ENCODE assay signal across 8 mouse cellular contexts in the genomic region with DNA sequence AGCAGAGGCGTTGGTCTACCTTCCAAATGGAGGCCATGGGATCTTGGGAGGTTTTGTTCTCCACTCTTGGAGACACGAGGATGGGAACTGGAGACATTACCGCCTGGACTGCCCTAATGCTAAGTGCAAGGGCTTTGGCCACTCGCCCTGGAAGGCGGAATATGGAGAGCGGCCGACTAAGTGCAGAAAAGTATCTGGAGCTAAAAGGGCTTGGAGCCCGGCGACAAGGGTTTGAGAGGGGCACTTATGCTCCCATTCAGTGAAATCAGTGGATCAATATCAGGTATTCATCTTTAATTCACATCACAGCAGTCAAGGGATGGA. TPM values are rescaled to one million over a fixed set of nuclear protein-coding genes. Genes with fewer than 3 reads are reported as not detected.
DNase-seq lines count a peak whose midpoint lies in the region; ATAC-seq and TF ChIP-seq lines count a peak whose summit lies in the region.

No protein-coding gene starts in this region.

- peak overlapping the region; percentile 83 for H3ac ChIP-seq in C2C12 (ENCODE audit: control insufficient read depth, insufficient read length, low read depth)

- peak overlapping the region; percentile 83 for H3K4me2 ChIP-seq in forebrain, embryonic 12.5 days
- peak overlapping the region; percentile 99 for H3K4me2 ChIP-seq in liver, embryonic 14.5 days (ENCODE audit: low read depth)

- H3K36me3 ChIP-seq in heart, adult 2 months (ENCODE audit: control insufficient read depth, insufficient read depth, low read length): peaks cover 4% of the 10 kb centered on the region; the same call in 1 of the 2 replicates
- peaks cover 27% of the 10 kb centered on the region for H3K36me3 ChIP-seq in C2C12 (ENCODE audit: control insufficient read depth, insufficient read depth)
- H3K36me3 ChIP-seq in forebrain, embryonic 12.5 days (replicated peaks): peaks cover 37% of the 10 kb centered on the region
- peaks cover 28% of the 10 kb centered on the region for H3K36me3 ChIP-seq in liver, embryonic 14.5 days (replicated peaks; ENCODE audit: control insufficient read depth, insufficient read depth, low read depth)

- no peak for TF ChIP-seq POLR2A in heart, adult 2 months (IDR thresholded peaks at IDR 0.05; ENCODE audit: insufficient read depth, low read depth, low read length)

- peaks cover 3% of the 10 kb centered on the region for H3K4me1 ChIP-seq in heart, adult 2 months (ENCODE audit: control insufficient read depth, insufficient read depth, low read length)
- peaks cover 40% of the 10 kb centered on the region for H3K4me1 ChIP-seq in forebrain, embryonic 12.5 days
- H3K4me1 ChIP-seq in liver, embryonic 14.5 days (replicated peaks; ENCODE audit: control insufficient read depth in 2 of 2, insufficient read depth in 2 of 2, low read length in 1 of 2): peaks cover 10 to 24% of the 10 kb centered on the region in 2 experiments

- no peak for TF ChIP-seq CTCF in heart, adult 2 months (IDR thresholded peaks at IDR 0.05)
- TF ChIP-seq CTCF in C2C12 (IDR thresholded peaks at IDR 0.05; ENCODE audit: control insufficient read depth, insufficient read depth, insufficient read length): no peak
- no peak for TF ChIP-seq CTCF in liver, embryonic 14.5 days (IDR thresholded peaks at IDR 0.05; ENCODE audit: low read depth)

- H3K9me3 ChIP-seq in forebrain, embryonic 12.5 days: no peaks in the 10 kb centered on the region
- no peaks in the 10 kb centered on the region for H3K9me3 ChIP-seq in liver, embryonic 14.5 days (ENCODE audit: control insufficient read depth, low read length)

- H3K79me2 ChIP-seq in heart, adult 2 months (replicated peaks; ENCODE audit: control insufficient read depth, insufficient read depth, low read length): no peaks in the 10 kb centered on the region
- H3K79me2 ChIP-seq in C2C12 (ENCODE audit: control insufficient read depth, insufficient read depth): peaks cover 31% of the 10 kb centered on the region

- peak overlapping the region; percentile 88 for H3K9ac ChIP-seq in heart, adult 2 months (ENCODE audit: low read depth, low read length)
- peak overlapping the region; percentile 94 for H3K9ac ChIP-seq in forebrain, embryonic 12.5 days
- peak overlapping the region; percentile 85 for H3K9ac ChIP-seq in liver, embryonic 14.5 days (replicated peaks)

- ATAC-seq in forebrain, embryonic 12.5 days (ENCODE audit: low FRiP score): no peak
- no peak for ATAC-seq in liver, embryonic 14.5 days (ENCODE audit: insufficient read depth)
- no peak for ATAC-seq in monocyte, adult 5-6 weeks (replicated peaks; ENCODE audit: insufficient number of reproducible peaks, low FRiP score, low TSS enrichment, poor library complexity, severe bottlenecking)

- TF ChIP-seq EP300 in heart, adult 2 months (IDR thresholded peaks at IDR 0.05; ENCODE audit: insufficient read depth, low read depth, low read length): no peak
- no peak for TF ChIP-seq EP300 in liver, embryonic 14.5 days (IDR thresholded peaks at IDR 0.05; ENCODE audit: low read depth)

- DNase-seq in heart, adult 2 months: no peak
- no peak for DNase-seq in heart, postnatal 36 days
- DNase-seq in liver, embryonic 14.5 days (ENCODE audit: low read depth in 3 of 3, low spot score in 3 of 3): no peak
- DNase-seq in frontal cortex, postnatal 14 days (ENCODE audit: low spot score in 2 of 2): no peak
- no peak for DNase-seq in embryo, embryonic 10 days (ENCODE audit: low spot score)

- no peaks in the 10 kb centered on the region for H3K27me3 ChIP-seq in heart, adult 2 months (ENCODE audit: control insufficient read depth, insufficient read depth, low read length)
- H3K27me3 ChIP-seq in C2C12 (ENCODE audit: control insufficient read depth, insufficient read depth, insufficient read length): no peaks in the 10 kb centered on the region
- no peaks in the 10 kb centered on the region for H3K27me3 ChIP-seq in forebrain, embryonic 12.5 days
- no peaks in the 10 kb centered on the region for H3K27me3 ChIP-seq in liver, embryonic 14.5 days (ENCODE audit: control insufficient read depth, insufficient read depth, low read length)

- under 1% methylated on average over 9 of the region's 9 CpGs for WGBS in heart, adult 2 months
- 1% methylated on average over 9 of the region's 9 CpGs for WGBS in forebrain, embryonic 12.5 days
- WGBS in liver, embryonic 14.5 days (ENCODE audit: insufficient replicate concordance): 2% methylated on average over 9 of the region's 9 CpGs

- H3K27ac ChIP-seq in heart, adult 2 months: peak overlapping the region; percentile 94
- peak overlapping the region; percentile 96 for H3K27ac ChIP-seq in forebrain, embryonic 12.5 days
- peak overlapping the region; percentile 83 for H3K27ac ChIP-seq in liver, embryonic 14.5 days

- intact Hi-C loops in heart, adult 2 months (cut with DNase I): loop anchor here (10.0 kb wide), 1 partner anchor 642 kb away; the partner anchor contains the start of gene Tmem115
- intact Hi-C loops in heart, postnatal 36 days (cut with DNase I): loop anchor here (10.0 kb wide), 1 partner anchor 642 kb away; the partner anchor contains the start of gene Tmem115

- H3K79me3 ChIP-seq in C2C12 (ENCODE audit: low read depth): peaks cover 24% of the 10 kb centered on the region

- peak overlapping the region; percentile 93 for H3K4me3 ChIP-seq in heart, adult 2 months
- H3K4me3 ChIP-seq in C2C12 (ENCODE audit: insufficient read depth, poor library complexity, severe bottlenecking): peak overlapping the region; percentile 39
- H3K4me3 ChIP-seq in forebrain, embryonic 12.5 days (replicated peaks): peak overlapping the region; percentile 90
- peak overlapping the region; percentile 84 to 86 for H3K4me3 ChIP-seq in liver, embryonic 14.5 days (ENCODE audit: insufficient read depth in 1 of 2, low read depth in 2 of 2, low read length in 2 of 2)

TF ChIP-seq in C2C12, 6 proteins besides CTCF, POLR2A, EP300 and RAD21:
- TF ChIP-seq MYOG (IDR thresholded peaks at IDR 0.05; ENCODE audit: control insufficient read depth, extremely low read depth, insufficient read length) (no peak), MYOD1 (IDR thresholded peaks at IDR 0.05; ENCODE audit: control insufficient read depth, insufficient read length, low read depth) (no peak), FOSL1 (IDR thresholded peaks at IDR 0.05; ENCODE audit: insufficient read depth, low read length, poor library complexity, severe bottlenecking) (no peak), CEBPB (IDR thresholded peaks at IDR 0.05; ENCODE audit: low read depth) (no peak), MAX (IDR thresholded peaks at IDR 0.05) (no peak), USF1 (IDR thresholded peaks at IDR 0.05; ENCODE audit: low read depth) (no peak)

RNA-seq across cellular contexts. Expression of gene Manf, which starts 0.7 kb away (rescaled TPM):
- 100 to 1,000 TPM; 178 to 202 TPM for total RNA-seq in heart, adult 2 months (2021)
- polyA plus RNA-seq in heart, adult 2 months (2012; rRNA removed): 10.1 and 27.3 TPM in 2 replicates
- 100 to 1,000 TPM in 1 of 2 experiments, 10 to 100 TPM in 1; 99.1 to 164 TPM for total RNA-seq in heart, postnatal 36 days (2021)
- 516 TPM for polyA plus RNA-seq in C2C12 (2012; fragmentation: generic; extraction: Trizol)
- polyA plus RNA-seq in forebrain, embryonic 12.5 days (2016; fragmentation: Nextera tagmentation; extraction: Ambion mirVana): 216 and 222 TPM in 2 replicates
- polyA plus RNA-seq in liver, embryonic 14.5 days (2012; rRNA removed): 13.4 and 52.1 TPM in 2 replicates
- polyA plus RNA-seq in liver, embryonic 14.5 days (2014; fragmentation: Nextera tagmentation; extraction: Ambion mirVana): 135 and 159 TPM in 2 replicates
- total RNA-seq in monocyte, adult 5-6 weeks (2017): 86.3 to 113 TPM (median 87.6 TPM) in 3 replicates

RNA-seq across cellular contexts. Expression of gene Rbm15b, which starts 5.3 kb away (rescaled TPM):
- 10 to 100 TPM; 11.7 to 14.3 TPM for total RNA-seq in heart, adult 2 months (2021)
- polyA plus RNA-seq in heart, adult 2 months (2012; rRNA removed): 3.9 and 5.5 TPM in 2 replicates
- 10 to 100 TPM; 11.3 to 14.9 TPM for total RNA-seq in heart, postnatal 36 days (2021)
- 21.0 TPM for polyA plus RNA-seq in C2C12 (2012; fragmentation: generic; extraction: Trizol)
- polyA plus RNA-seq in forebrain, embryonic 12.5 days (2016; fragmentation: Nextera tagmentation; extraction: Ambion mirVana): 28.1 and 31.1 TPM in 2 replicates
- 4.4 and 5.0 TPM in 2 replicates for polyA plus RNA-seq in liver, embryonic 14.5 days (2012; rRNA removed)
- polyA plus RNA-seq in liver, embryonic 14.5 days (2014; fragmentation: Nextera tagmentation; extraction: Ambion mirVana): 4.7 and 5.2 TPM in 2 replicates
- total RNA-seq in monocyte, adult 5-6 weeks (2017): 20.9 to 43.6 TPM (median 26.8 TPM) in 3 replicates

Comparison
In these comparisons a context has a peak if more than half of its experiments do, and no peak if none do; other contexts are left out.
1. H3K4me3 ChIP-seq: peak in every context shown above with its lines; median percentile 93 in heart, adult 2 months; 90 in forebrain, embryonic 12.5 days; 85 in liver, embryonic 14.5 days; 39 in C2C12.